Mouse (Mus musculus): ENCODE measurements around the gene Vstm4.

Gene Vstm4

DNA sequence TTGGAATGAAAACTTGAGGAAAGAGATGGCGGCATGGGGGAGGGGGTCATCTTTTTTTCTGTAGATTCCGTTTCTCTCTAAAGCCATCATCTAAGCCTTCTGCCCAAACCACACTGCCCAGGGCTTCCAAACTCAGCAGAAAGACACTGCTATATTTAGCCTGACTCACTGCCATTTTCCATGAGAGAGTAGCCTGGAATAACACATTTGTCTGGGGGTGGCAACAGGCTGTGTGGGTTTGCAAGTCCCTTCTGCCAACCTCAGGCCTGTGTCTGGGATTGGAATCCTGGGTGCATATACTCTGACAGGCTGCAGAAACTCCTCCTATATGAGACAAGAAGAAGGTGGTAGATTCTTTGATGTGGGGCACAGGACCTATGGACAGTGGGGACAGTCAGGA is 91.0 kb downstream of the Vstm4 start:
- DNase-seq (ENCODE audit: low spot score in 2 of 2), result peak in 1 of 2 experiments; percentile 19

DNA sequence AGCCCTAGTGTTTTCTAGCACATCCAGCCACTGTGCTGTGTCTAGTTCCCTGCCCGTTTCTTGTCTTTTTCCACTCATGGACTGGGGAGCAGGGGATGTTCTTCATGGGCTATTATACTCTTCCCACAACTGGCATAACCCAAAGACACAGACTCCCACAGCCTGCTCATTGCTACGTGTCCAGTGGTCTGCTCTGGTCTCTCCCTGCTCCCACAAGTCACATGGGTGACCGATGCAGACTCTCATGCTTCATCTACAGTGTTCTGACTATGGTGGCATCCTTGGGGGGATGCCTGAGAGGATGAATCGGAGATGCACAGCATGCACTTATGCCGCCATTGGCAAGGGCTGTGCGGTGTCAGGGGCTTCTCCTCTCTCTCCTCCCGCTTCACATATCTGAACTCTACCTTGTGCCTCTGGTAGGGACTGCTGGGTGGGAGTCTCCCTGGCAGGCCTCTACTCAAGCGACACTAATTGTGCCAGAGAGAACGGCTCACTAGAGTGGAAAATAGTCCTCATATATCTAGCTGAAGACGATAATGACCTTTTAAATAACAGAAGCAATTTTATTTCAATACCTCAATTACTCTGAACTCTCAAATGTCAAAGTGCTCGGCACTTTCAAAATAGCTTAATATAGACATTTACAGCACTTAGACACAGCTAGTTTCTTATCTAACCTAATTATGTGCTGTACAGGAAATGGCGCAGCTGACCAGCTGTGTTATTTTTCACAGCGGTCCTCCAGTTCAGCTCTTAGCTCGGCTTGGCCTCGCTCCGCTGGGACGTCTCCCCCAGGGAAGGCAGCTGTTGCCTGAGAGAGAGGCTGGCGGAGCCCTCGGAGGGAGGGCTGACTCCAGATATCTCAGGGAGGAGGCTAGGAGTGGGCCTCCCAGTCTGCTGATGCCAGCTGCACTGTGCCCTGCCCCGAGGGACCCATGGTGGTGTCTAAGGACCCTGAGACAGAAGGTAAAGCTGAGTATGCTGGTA is 94.1 kb downstream of the Vstm4 start:
- DNase-seq (ENCODE audit: low spot score in 2 of 2), result no peak

DNA sequence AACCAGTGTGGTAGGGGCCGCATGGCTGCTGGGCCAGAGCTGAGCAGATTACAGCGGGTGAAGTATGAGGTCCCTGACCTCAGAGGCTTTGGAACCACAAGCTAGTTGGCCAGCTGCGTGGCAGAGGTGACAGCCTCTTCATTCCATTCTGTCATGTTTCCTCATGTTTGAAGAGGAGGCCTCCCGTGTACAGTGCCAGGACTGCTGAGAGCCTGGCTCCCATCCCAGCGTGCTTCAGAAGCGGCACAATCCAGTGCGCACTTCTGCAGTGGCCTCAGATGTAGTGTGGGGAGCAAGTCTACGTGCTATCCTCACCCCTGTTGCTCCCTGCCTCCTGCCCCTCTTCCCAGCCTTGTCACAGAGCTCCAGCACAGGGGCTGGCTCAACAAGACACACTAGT is 99.9 kb downstream of the Vstm4 start:
- no peak for DNase-seq (ENCODE audit: low spot score in 2 of 2)

DNA sequence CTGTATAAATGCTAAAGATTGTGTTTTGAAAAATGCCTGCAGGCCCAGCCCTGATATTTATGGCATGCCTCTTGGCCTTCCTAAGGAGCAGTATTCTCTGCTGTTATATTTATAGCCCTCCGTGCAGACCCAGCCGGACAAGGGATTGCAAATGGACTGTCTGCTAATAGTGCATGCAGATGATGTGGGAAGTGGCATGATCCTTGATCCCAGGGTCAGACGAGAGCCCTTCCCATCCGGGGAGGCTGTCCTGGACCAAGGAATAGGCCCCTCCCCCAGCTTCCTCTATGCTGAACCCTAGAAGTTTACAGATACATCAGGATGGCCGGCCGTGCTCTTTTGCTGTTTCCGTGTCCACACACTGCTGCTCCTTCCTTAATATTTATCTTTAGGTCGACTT is 102.1 kb downstream of the Vstm4 start:
- no peak for DNase-seq (ENCODE audit: low spot score in 2 of 2)

DNA sequence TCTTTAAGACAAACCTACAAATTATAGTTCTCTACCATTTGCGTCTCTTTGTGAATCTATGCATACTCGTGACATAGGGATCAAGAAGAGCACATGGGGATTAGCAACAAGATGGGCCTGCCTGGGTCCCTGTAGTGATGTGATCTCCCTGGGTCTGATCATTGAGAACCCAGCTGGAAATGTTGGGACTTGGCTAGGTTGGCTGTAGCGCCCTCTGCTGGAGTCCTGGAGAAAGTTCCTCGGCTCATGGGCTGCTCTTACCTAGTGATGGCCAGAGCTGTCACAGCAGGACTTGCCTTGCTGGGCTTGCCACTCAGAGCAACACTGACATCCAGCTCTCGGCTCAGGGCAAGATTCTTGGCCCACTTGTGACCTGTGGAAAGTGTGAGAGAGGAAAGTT is 103.9 kb downstream of the Vstm4 start:
- peak; percentile 45 to 64 for DNase-seq (ENCODE audit: low spot score in 2 of 2)

DNA sequence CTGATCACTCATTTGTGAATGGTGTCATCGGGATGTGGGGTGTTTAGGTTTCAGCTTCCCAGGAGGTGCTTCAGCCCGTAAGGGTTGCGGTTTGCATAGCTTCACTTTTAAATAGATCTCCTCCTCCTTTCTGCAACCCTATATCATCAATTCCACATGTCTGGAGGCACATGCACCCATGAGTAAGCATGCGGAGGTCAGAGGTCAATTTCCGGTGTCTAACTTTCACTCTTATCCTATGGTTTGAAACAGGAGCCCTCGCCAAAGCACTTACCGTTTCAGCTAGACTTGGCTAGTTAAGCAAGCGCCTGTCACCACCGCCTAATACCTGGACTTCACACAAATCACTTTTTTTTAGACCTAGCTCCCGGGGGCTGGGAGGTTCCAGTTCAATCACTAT is 108.2 kb downstream of the Vstm4 start:
- no peak for DNase-seq (ENCODE audit: low spot score in 2 of 2)

DNA sequence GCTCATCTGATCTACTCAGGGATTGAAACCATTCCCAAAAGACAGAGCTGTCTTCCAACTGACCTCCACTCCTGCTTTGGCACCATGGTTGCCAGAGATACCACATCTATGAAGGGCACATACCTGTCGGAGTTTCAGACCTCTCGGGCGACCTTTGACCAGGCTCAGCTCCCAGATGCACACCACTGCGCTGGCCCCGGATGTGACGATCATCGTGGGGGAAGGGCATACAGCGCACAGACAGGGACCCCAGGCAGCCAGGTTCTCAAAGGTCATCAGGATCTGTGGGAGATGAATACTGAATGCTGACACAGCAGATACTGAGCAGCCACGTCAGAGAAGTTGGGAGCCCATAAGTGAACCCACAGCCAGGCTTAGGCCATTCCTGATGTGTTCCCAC is 114.1 kb downstream of the Vstm4 start:
- DNase-seq (ENCODE audit: low spot score in 2 of 2), result no peak

DNA sequence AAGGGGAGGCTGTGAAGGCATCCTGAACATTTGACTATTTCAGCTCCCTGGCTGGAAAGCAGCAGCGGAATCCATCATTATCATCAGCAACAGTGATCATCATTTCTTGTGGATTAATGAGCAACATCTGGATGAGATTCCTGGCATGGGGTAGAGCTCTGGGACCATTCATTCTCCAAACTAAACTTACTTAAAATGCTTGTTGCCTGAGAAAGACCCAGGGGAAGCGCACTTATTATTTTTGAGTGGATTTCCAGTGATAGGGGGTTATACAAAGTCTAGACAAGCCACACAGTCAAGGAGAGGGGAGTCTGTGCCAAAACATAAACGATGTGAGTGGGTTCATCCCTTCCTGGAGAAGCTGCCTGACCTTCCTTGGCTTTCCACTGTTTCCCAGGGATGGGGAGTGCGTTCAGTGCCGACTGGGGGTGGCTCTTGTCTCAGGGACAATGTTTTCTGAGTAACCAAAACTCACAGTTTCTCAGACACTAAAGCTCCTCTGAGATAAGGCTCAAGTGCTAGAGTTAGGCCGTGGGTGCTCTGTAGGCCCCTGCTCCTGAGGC is 127.7 kb downstream of the Vstm4 start:
- DNase-seq (ENCODE audit: low spot score in 2 of 2), result no peak

DNA sequence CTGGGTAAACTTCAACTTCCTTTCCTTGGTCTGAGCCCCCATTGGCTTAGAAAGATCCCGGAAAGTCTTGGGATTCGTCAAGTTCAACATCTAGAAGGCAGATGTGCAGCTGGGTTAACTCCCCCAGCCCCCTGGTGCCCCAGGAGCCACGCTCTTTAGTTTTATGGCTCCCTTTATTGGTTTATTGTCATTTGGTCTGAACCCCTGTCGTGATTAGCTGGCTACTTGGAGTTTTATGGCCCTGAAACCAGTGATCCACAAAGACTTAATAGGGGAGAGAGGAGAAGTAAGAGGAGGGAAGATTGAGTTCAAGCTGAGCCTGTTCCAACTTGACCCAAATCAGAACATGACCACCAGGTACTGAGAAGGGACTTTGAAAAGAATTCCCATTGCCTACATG is 130.1 kb downstream of the Vstm4 start:
- no peak for DNase-seq (ENCODE audit: low spot score in 2 of 2)

All from frontal cortex, postnatal 14 days (tissue).